Mouse (Mus musculus) heart, postnatal 0 days (tissue): ENCODE data around the gene Sez6l2. TPM values are rescaled to one million over a fixed set of nuclear protein-coding genes. Genes with fewer than 3 reads are reported as not detected.
A peak's percentile ranks its signal among the peaks of the same experiment; 100 is the strongest.
"Not testable (repeated sequence)": the region's sequence is repeated elsewhere in the genome, so short reads cannot be mapped to it uniquely, and the experiment has no call there.

ENCODE experiments used
- ATAC-seq: fragments of 200-750 bp; cut with Nextera tagmentation; 2 replicates; pipeline ENCODE4 v1.8.0; 2017; ENCODE audit warnings: low read depth, moderate number of reproducible peaks, moderate library complexity; ENCODE audit not compliant: insufficient read depth
- DNase-seq: peaks from one replicate; pipeline ENCODE4 v3.0.0-alpha.2; 2016; ENCODE audit warnings: low spot score
- H3K27ac ChIP-seq: fragments of 300-500 bp; sonication (generic); 2 replicates; pipeline ENCODE4 v1.5.1; 2014; ENCODE audit warnings: low read depth, mild to moderate bottlenecking
- H3K27me3 ChIP-seq: fragments of 300-500 bp; sonication (generic); 2 replicates; pipeline ENCODE4 v1.6.1; 2014; ENCODE audit warnings: low read length, mixed read lengths; ENCODE audit not compliant: control insufficient read depth, insufficient read depth
- H3K36me3 ChIP-seq: fragments of 300-500 bp; sonication (generic); replicated peaks from 2 replicates; pipeline ENCODE4 v1.6.1; 2014; ENCODE audit warnings: low read length, mixed read lengths; ENCODE audit not compliant: control insufficient read depth, insufficient read depth
- H3K4me1 ChIP-seq: fragments of 300-500 bp; sonication (generic); 2 replicates; pipeline ENCODE4 v1.6.1; 2014; ENCODE audit warnings: antibody characterized with exemption; ENCODE audit not compliant: control insufficient read depth, insufficient read depth
- H3K4me2 ChIP-seq: fragments of 300-500 bp; sonication (generic); 2 replicates; pipeline ENCODE4 v1.6.1; 2014; ENCODE audit warnings: low read depth, mild to moderate bottlenecking, low read length, moderate library complexity
- H3K4me3 ChIP-seq: fragments of 300-500 bp; sonication (generic); 2 replicates; pipeline ENCODE4 v1.5.1; 2014; ENCODE audit warnings: low read depth, low read length
- H3K9ac ChIP-seq: fragments of 300-500 bp; sonication (generic); replicated peaks from 2 replicates; pipeline ENCODE4 v1.6.1; 2014; ENCODE audit warnings: low read depth, low read length, mixed read lengths
- H3K9me3 ChIP-seq: fragments of 300-500 bp; sonication (generic); replicated peaks from 2 replicates; pipeline ENCODE4 v1.6.1; 2016; ENCODE audit warnings: low read length; ENCODE audit not compliant: control insufficient read depth
- CTCF ChIP-seq: IDR thresholded peaks from 2 replicates; pipeline ENCODE4 v1.5.1; 2016; ENCODE audit warnings: antibody characterized with exemption, control low read depth, low read depth
- EP300 ChIP-seq: IDR thresholded peaks from 2 replicates; pipeline ENCODE4 v1.6.1; 2016; ENCODE audit warnings: antibody characterized with exemption, low read depth
- WGBS: fragments of 180-500 bp; shearing (Covaris S2); extraction: QIAGEN DNeasy Blood & Tissue Kit; methylation state at CpG from one replicate; pipeline ENCODE4 v1.1.7; 2014; 5-methylcytosine and 5-hydroxymethylcytosine counted together
- polyA plus RNA-seq: library from polyadenylated mRNA; unstranded; fragments of >200 nt; fragmentation: Nextera tagmentation; extraction: Ambion mirVana; gene quantifications from 2 replicates; pipeline ENCODE4 v1.2.1, GENCODE M21; 2015
- total RNA-seq: library from RNA; depleted of rRNA; stranded (reverse); fragments of >200 nt; gene quantifications from 2 replicates; pipeline ENCODE4 v1.2.3, GENCODE M21; 2014; ENCODE audit warnings: low replicate concordance; rRNA removed

Sez6l2 gene
- 8.7 and 14.2 TPM in 2 replicates for total RNA-seq
- 1.5 and 1.7 TPM in 2 replicates for polyA plus RNA-seq

- DNase-seq (peak; percentile 67), ATAC-seq (peak; percentile 86)
- Histone ChIP-seq H3K36me3 (peaks cover 4% of the 10 kb centered on the region; the same call in 1 of the 2 replicates), H3K4me3 (peak within 1 kb of the TSS; percentile 49), H3K27me3 (peaks cover 26% of the 10 kb centered on the region), H3K4me2 (peak within 1 kb of the TSS; percentile 87), H3K9ac (no peak within 1 kb of the TSS), H3K4me1 (peaks cover 15% of the 10 kb centered on the region), H3K27ac (no peak within 1 kb of the TSS), H3K9me3 (no peaks in the 10 kb centered on the region)
- WGBS: 1% methylated on average over 41 of the region's 42 CpGs
- no peak for TF ChIP-seq EP300
- TF ChIP-seq CTCF: no peak
Observed at GRCm38 (mm10) chr7:126949793-126950646, at the start of gene Sez6l2. TSS of gene Sez6l2 (plus strand) at chr7:126950563.

- Histone ChIP-seq H3K4me3 (no peak overlapping the region), H3K4me1 (no peaks in the 10 kb centered on the region), H3K27me3 (no peaks in the 10 kb centered on the region), H3K4me2 (no peak overlapping the region), H3K9ac (no peak overlapping the region), H3K36me3 (no peaks in the 10 kb centered on the region), H3K9me3 (no peaks in the 10 kb centered on the region), H3K27ac (no peak overlapping the region)
- no peak for ATAC-seq
- 65% methylated on average over 3 of the region's 3 CpGs for WGBS
- no peak for DNase-seq
- TF ChIP-seq CTCF (no peak), EP300 (no peak)
Observed at GRCm38 (mm10) chr7:126905590-126905989, 44.8 kb upstream of the Sez6l2 start.

GRCm38 (mm10) chr7:126914844-126915243, 35.5 kb upstream of the Sez6l2 start:
- H3K4me2 ChIP-seq: no peak overlapping the region
- no peaks in the 10 kb centered on the region for H3K36me3 ChIP-seq
- no peaks in the 10 kb centered on the region for H3K27me3 ChIP-seq
- no peak for DNase-seq
- WGBS: 72% methylated on average over 3 of the region's 3 CpGs
- H3K9ac ChIP-seq: no peak overlapping the region
- no peaks in the 10 kb centered on the region for H3K4me1 ChIP-seq
- H3K4me3 ChIP-seq: no peak overlapping the region
- no peak for ATAC-seq
- H3K27ac ChIP-seq: no peak overlapping the region
- H3K9me3 ChIP-seq: no peaks in the 10 kb centered on the region
- TF ChIP-seq EP300: no peak
- no peak for TF ChIP-seq CTCF

GRCm38 (mm10) chr7:126918356-126918755, 32.0 kb upstream of the Sez6l2 start:
- DNase-seq, H3K4me2 ChIP-seq, H3K4me1 ChIP-seq, H3K27me3 ChIP-seq, H3K4me3 ChIP-seq, H3K9ac ChIP-seq, H3K9me3 ChIP-seq, H3K27ac ChIP-seq, ATAC-seq, H3K36me3 ChIP-seq: not testable (repeated sequence)
- WGBS: 48% methylated on average over 4 of the region's 4 CpGs

GRCm38 (mm10) chr7:126919973-126920372, 30.4 kb upstream of the Sez6l2 start:
- Histone ChIP-seq H3K4me3 (no peak overlapping the region), H3K27me3 (no peaks in the 10 kb centered on the region), H3K36me3 (no peaks in the 10 kb centered on the region), H3K4me1 (no peaks in the 10 kb centered on the region), H3K9me3 (no peaks in the 10 kb centered on the region), H3K27ac (no peak overlapping the region), H3K9ac (no peak overlapping the region), H3K4me2 (no peak overlapping the region)
- WGBS: 72% methylated on average over 4 of the region's 4 CpGs
- DNase-seq: no peak
- TF ChIP-seq CTCF (no peak), EP300 (no peak)
- no peak for ATAC-seq
